Mouse (Mus musculus): ENCODE results near the gene Slc47a2. TPM values are rescaled to one million over a fixed set of nuclear protein-coding genes. Genes with fewer than 3 reads are reported as not detected.

The Slc47a2 gene
- total and polyA plus RNA-seq, 2 experiments, result not detected

DNA sequence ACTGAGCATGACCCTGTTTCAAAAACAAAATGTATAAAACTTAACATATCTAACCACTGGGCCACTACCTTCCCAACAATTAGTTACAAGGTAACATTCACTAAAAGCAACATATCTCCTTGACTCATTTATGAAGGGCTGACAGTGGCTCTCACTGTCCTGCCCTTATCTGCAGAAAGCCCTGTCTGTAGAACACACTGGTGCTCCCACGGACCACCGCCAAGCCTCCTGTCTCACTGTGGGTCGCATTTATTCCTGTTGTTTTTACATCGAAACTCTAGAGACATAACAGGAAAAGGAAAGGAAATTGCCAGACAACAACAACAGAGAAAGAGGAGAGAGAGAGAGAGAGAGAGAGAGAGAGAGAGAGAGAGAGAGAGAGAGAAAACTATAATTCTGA lies 1.4 kb downstream of the Slc47a2 start:
- H3K27me3 ChIP-seq (ENCODE audit: control insufficient read depth, insufficient read depth, low read length), result no peaks in the 10 kb centered on the region
- H3K36me3 ChIP-seq (ENCODE audit: control insufficient read depth, insufficient read depth, low read length), result peaks cover 18% of the 10 kb centered on the region; the same call in 1 of the 2 replicates
- TF ChIP-seq CTCF (IDR thresholded peaks at IDR 0.05; ENCODE audit: low read depth, low read length) (no peak), POLR2A (IDR thresholded peaks at IDR 0.05; ENCODE audit: extremely low read depth, insufficient read depth, low read length) (no peak)
- no peak overlapping the region for H3K9ac ChIP-seq (ENCODE audit: low read depth, low read length)
- DNase-seq (ENCODE audit: extremely low read depth, low read depth, low spot score), result no peak
- no peak overlapping the region for H3K4me3 ChIP-seq (ENCODE audit: insufficient read depth, low read depth, low read length)
- no peaks in the 10 kb centered on the region for H3K79me2 ChIP-seq (ENCODE audit: control insufficient read depth, insufficient read depth, low read length)
- no peaks in the 10 kb centered on the region for H3K4me1 ChIP-seq (ENCODE audit: control insufficient read depth, insufficient read depth, low read length)
- H3K27ac ChIP-seq (replicated peaks; ENCODE audit: insufficient read depth, low read depth, low read length), result no peak overlapping the region
- WGBS, result 83% methylated on average over 4 of the region's 4 CpGs

DNA sequence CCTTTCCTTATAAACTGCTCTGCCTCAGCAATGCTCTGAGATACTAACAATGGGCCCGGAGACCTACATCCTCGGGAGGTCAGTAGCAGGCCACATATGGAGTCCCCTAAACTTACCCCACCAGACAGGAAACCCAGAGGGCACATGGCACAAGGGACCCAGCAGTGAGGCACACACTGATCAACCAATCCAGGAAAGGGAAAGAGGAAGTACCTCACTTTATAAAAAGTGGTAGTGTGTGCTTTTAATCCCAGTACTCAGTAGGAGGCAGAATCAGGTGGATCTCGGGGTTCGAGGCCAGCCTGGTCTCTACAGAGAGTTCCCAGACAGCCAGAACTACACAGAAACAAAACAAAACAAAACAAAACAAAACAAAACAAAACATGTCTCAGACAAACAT lies 2.3 kb downstream of the Slc47a2 start:
- Histone ChIP-seq H3K36me3 (ENCODE audit: control insufficient read depth, insufficient read depth, low read length) (peaks cover 11% of the 10 kb centered on the region; the same call in 1 of the 2 replicates), H3K27ac (replicated peaks; ENCODE audit: insufficient read depth, low read depth, low read length) (no peak overlapping the region), H3K9ac (ENCODE audit: low read depth, low read length) (no peak overlapping the region), H3K27me3 (ENCODE audit: control insufficient read depth, insufficient read depth, low read length) (no peaks in the 10 kb centered on the region), H3K4me3 (ENCODE audit: insufficient read depth, low read depth, low read length) (no peak overlapping the region), H3K79me2 (ENCODE audit: control insufficient read depth, insufficient read depth, low read length) (no peaks in the 10 kb centered on the region), H3K4me1 (ENCODE audit: control insufficient read depth, insufficient read depth, low read length) (no peaks in the 10 kb centered on the region)
- WGBS, result 84% methylated on average over 4 of the region's 4 CpGs
- TF ChIP-seq POLR2A (IDR thresholded peaks at IDR 0.05; ENCODE audit: extremely low read depth, insufficient read depth, low read length), result no peak
- TF ChIP-seq CTCF (IDR thresholded peaks at IDR 0.05; ENCODE audit: low read depth, low read length), result no peak
- no peak for DNase-seq (ENCODE audit: extremely low read depth, low read depth, low spot score)

DNA sequence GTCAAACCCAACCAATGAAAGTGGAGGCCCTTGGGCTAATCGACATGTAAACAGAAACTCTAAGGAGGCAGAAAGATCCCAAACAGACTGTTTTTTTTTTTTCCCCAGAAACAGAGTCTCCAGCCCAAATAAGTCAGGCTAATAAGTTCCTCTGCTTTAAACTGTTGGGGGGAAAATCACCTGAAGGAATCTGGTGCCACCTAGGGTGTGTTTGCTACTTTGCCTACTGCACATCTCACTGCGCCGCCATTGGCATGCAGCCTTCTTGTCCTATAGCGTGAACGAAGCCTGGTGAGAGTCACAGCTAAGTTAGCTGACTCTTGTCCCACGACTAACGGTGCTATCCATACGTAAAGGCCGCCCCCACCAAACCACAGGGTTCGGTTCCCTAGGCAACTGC lies 5.1 kb downstream of the Slc47a2 start:
- 56% methylated on average over 10 of the region's 10 CpGs for WGBS
- H3K4me3 ChIP-seq (ENCODE audit: insufficient read depth, low read depth, low read length), result no peak overlapping the region
- peak; percentile 33 for DNase-seq (ENCODE audit: extremely low read depth, low read depth, low spot score)
- H3K27me3 ChIP-seq (ENCODE audit: control insufficient read depth, insufficient read depth, low read length), result no peaks in the 10 kb centered on the region
- TF ChIP-seq POLR2A (IDR thresholded peaks at IDR 0.05; ENCODE audit: extremely low read depth, insufficient read depth, low read length), result no peak
- TF ChIP-seq CTCF (IDR thresholded peaks at IDR 0.05; ENCODE audit: low read depth, low read length), result peak; percentile 43
- H3K79me2 ChIP-seq (ENCODE audit: control insufficient read depth, insufficient read depth, low read length), result no peaks in the 10 kb centered on the region
- H3K27ac ChIP-seq (replicated peaks; ENCODE audit: insufficient read depth, low read depth, low read length), result no peak overlapping the region
- no peak overlapping the region for H3K9ac ChIP-seq (ENCODE audit: low read depth, low read length)
- H3K4me1 ChIP-seq (ENCODE audit: control insufficient read depth, insufficient read depth, low read length), result no peaks in the 10 kb centered on the region
- no peaks in the 10 kb centered on the region for H3K36me3 ChIP-seq (ENCODE audit: control insufficient read depth, insufficient read depth, low read length)

DNA sequence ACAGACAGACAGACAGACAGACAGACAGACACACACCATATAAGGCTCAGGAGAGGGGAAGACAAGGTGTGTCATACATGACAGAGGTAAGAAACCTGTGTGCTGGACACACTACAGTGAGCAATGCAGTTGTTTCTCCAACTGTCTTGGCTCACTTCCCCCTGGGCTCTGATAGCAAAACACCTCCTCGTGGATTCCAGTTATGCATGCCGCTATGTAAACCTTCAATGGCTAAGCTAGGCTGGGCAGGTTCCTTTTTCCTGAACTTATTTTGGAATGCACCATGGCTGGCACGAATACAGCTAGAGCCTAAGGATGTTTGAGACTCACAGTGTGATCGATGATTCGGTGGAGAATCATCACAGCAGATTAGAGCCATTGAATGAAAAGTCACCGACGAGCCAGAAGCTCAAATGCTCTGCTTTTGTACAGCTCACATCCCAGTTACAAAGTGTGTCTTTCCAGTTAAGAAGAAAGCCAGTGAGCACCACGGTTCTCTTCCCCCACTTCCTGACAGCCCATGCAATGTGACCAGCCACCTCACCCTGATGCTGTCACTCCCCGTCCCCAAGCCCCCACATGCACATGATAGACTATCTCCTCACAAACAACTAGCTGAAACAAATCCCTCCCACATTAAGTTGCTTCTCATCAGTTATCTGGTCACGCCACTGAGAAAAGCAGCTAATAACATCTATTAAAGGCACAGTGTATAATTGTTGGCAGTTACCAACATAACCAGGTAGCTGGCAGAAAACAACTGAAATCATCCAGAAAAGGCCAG lies 21.6 kb downstream of the Slc47a2 start:
- DNase-seq (ENCODE audit: extremely low read depth, low read depth, low spot score), result no peak
- Histone ChIP-seq H3K79me2 (ENCODE audit: control insufficient read depth, insufficient read depth, low read length) (no peaks in the 10 kb centered on the region), H3K9ac (ENCODE audit: low read depth, low read length) (no peak overlapping the region), H3K27me3 (ENCODE audit: control insufficient read depth, insufficient read depth, low read length) (no peaks in the 10 kb centered on the region), H3K27ac (replicated peaks; ENCODE audit: insufficient read depth, low read depth, low read length) (no peak overlapping the region), H3K4me1 (ENCODE audit: control insufficient read depth, insufficient read depth, low read length) (no peaks in the 10 kb centered on the region), H3K36me3 (ENCODE audit: control insufficient read depth, insufficient read depth, low read length) (no peaks in the 10 kb centered on the region), H3K4me3 (ENCODE audit: insufficient read depth, low read depth, low read length) (no peak overlapping the region)
- 82% methylated on average over 10 of the region's 10 CpGs for WGBS
- TF ChIP-seq CTCF (IDR thresholded peaks at IDR 0.05; ENCODE audit: low read depth, low read length) (no peak), POLR2A (IDR thresholded peaks at IDR 0.05; ENCODE audit: extremely low read depth, insufficient read depth, low read length) (no peak)

DNA sequence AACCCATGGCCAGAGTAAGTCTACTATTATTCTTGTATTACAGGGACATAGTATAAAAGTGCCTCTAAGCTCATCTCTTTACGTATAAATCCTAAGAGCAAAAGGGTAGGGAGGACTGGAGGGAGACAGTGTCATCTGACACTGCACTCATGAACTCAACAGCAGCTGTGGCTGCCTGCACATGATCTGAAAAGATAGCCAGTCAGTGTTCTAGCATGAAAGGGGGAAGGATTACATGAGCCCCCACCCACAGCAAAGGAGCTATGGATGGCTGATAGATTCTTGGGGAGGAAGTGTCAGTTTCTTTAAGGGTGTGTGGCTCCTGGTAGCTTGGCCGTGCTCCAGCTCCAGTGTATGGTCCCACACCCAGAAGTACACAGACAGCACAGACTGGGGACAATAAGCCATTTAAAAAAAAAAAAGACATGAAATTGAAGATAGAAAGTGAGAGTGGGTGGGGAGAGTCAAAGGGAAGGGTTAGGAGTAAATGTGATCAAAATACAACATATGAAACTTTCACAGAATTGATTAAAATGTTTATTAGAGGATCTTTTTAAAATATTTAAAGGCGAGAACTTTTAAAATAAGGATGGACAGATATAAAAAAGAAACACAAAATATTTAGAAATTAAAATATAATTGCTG lies 22.6 kb downstream of the Slc47a2 start:
- H3K4me3 ChIP-seq (ENCODE audit: insufficient read depth, low read depth, low read length), result no peak overlapping the region
- no peak overlapping the region for H3K27ac ChIP-seq (replicated peaks; ENCODE audit: insufficient read depth, low read depth, low read length)
- H3K4me1 ChIP-seq (ENCODE audit: control insufficient read depth, insufficient read depth, low read length), result no peaks in the 10 kb centered on the region
- no peaks in the 10 kb centered on the region for H3K79me2 ChIP-seq (ENCODE audit: control insufficient read depth, insufficient read depth, low read length)
- WGBS, result 83% methylated on average over 3 of the region's 3 CpGs
- no peak for DNase-seq (ENCODE audit: extremely low read depth, low read depth, low spot score)
- H3K36me3 ChIP-seq (ENCODE audit: control insufficient read depth, insufficient read depth, low read length), result no peaks in the 10 kb centered on the region
- no peak overlapping the region for H3K9ac ChIP-seq (ENCODE audit: low read depth, low read length)
- TF ChIP-seq CTCF (IDR thresholded peaks at IDR 0.05; ENCODE audit: low read depth, low read length) (no peak), POLR2A (IDR thresholded peaks at IDR 0.05; ENCODE audit: extremely low read depth, insufficient read depth, low read length) (no peak)
- no peaks in the 10 kb centered on the region for H3K27me3 ChIP-seq (ENCODE audit: control insufficient read depth, insufficient read depth, low read length)
